Mouse (Mus musculus): Measurements from ENCODE around the gene Hes1.
"Not testable (repeated sequence)": the region's sequence is repeated elsewhere in the genome, so short reads cannot be mapped to it uniquely, and the experiment has no call there.

GRCm38 (mm10) chr16:30108167-30108566, 44.0 kb downstream of the Hes1 start:
- not testable (repeated sequence) for TF ChIP-seq CTCF, EP300 (IDR thresholded peaks at IDR 0.05; ENCODE audit: low read depth)
